ENCODE assay signal across 8 mouse cellular contexts in genomic region chr7:60004606-60005330, GRCm38 (mm10). TPM values are rescaled to one million over a fixed set of nuclear protein-coding genes. Genes with fewer than 3 reads are reported as not detected.
DNase-seq lines count a peak whose midpoint lies in the region; ATAC-seq and TF ChIP-seq lines count a peak whose summit lies in the region.

Gene Snurf, minus strand, starts transcription at chr7:60005049.
Gene Gm38393, minus strand, starts transcription at chr7:60005064.

- H3K4me3 ChIP-seq in E14TG2a.4 (replicated peaks; ENCODE audit: low read length) = peak within 1 kb of the TSS; percentile 82
- peak within 1 kb of the TSS; percentile 59 for H3K4me3 ChIP-seq in forebrain, embryonic 10.5 days
- H3K4me3 ChIP-seq in heart, embryonic 13.5 days = peak within 1 kb of the TSS; percentile 68
- peak within 1 kb of the TSS; percentile 63 for H3K4me3 ChIP-seq in liver, embryonic 11.5 days (ENCODE audit: low read depth, low read length)
- peak within 1 kb of the TSS; percentile 63 for H3K4me3 ChIP-seq in neural tube, embryonic 13.5 days

- peak within 1 kb of the TSS; percentile 83 for H3K9ac ChIP-seq in heart, embryonic 13.5 days
- peak within 1 kb of the TSS; percentile 71 for H3K9ac ChIP-seq in liver, embryonic 11.5 days (ENCODE audit: low read depth, low read length)
- peak within 1 kb of the TSS; percentile 79 for H3K9ac ChIP-seq in neural tube, embryonic 13.5 days

- no peaks in the 10 kb centered on the region for H3K27me3 ChIP-seq in E14TG2a.4 (ENCODE audit: insufficient read depth, low read length)
- H3K27me3 ChIP-seq in forebrain, embryonic 10.5 days (ENCODE audit: poor library complexity, severe bottlenecking) = no peaks in the 10 kb centered on the region
- H3K27me3 ChIP-seq in heart, embryonic 13.5 days (replicated peaks) = no peaks in the 10 kb centered on the region
- no peaks in the 10 kb centered on the region for H3K27me3 ChIP-seq in liver, embryonic 11.5 days (replicated peaks; ENCODE audit: control insufficient read depth, insufficient read depth, low read length)
- no peaks in the 10 kb centered on the region for H3K27me3 ChIP-seq in neural tube, embryonic 13.5 days

- H3K9me3 ChIP-seq in E14TG2a.4 (ENCODE audit: low read length) = peaks cover 40% of the 10 kb centered on the region
- H3K9me3 ChIP-seq in forebrain, embryonic 10.5 days = peaks cover 25% of the 10 kb centered on the region
- peaks cover 30% of the 10 kb centered on the region for H3K9me3 ChIP-seq in heart, embryonic 13.5 days
- H3K9me3 ChIP-seq in liver, embryonic 11.5 days (ENCODE audit: control insufficient read depth, low read length) = peaks cover 6% of the 10 kb centered on the region
- H3K9me3 ChIP-seq in neural tube, embryonic 13.5 days = peaks cover 27% of the 10 kb centered on the region

- H3K36me3 ChIP-seq in E14TG2a.4 (ENCODE audit: insufficient read depth, low read length) = no peaks in the 10 kb centered on the region
- no peaks in the 10 kb centered on the region for H3K36me3 ChIP-seq in forebrain, embryonic 10.5 days (replicated peaks)
- no peaks in the 10 kb centered on the region for H3K36me3 ChIP-seq in heart, embryonic 13.5 days
- no peaks in the 10 kb centered on the region for H3K36me3 ChIP-seq in liver, embryonic 11.5 days (ENCODE audit: control insufficient read depth, insufficient read depth, low read length)
- no peaks in the 10 kb centered on the region for H3K36me3 ChIP-seq in neural tube, embryonic 13.5 days

- peak within 1 kb of the TSS; percentile 87 for H3K27ac ChIP-seq in forebrain, embryonic 10.5 days
- peak within 1 kb of the TSS; percentile 50 for H3K27ac ChIP-seq in heart, embryonic 13.5 days (replicated peaks)
- H3K27ac ChIP-seq in liver, embryonic 11.5 days (ENCODE audit: low read depth, low read length) = peak within 1 kb of the TSS; percentile 38
- peak within 1 kb of the TSS; percentile 88 for H3K27ac ChIP-seq in neural tube, embryonic 13.5 days (replicated peaks)

- ATAC-seq in heart, embryonic 13.5 days (ENCODE audit: extremely low read depth, insufficient number of reproducible peaks, low FRiP score, low TSS enrichment) = no peak
- peak; percentile 59; the same call in 1 of the 2 replicates for ATAC-seq in liver, embryonic 11.5 days (replicated peaks; ENCODE audit: low FRiP score)
- peak; percentile 76 for ATAC-seq in neural tube, embryonic 13.5 days (ENCODE audit: low read depth)

- H3K4me1 ChIP-seq in E14TG2a.4 (replicated peaks; ENCODE audit: low read depth, low read length) = peaks cover 15% of the 10 kb centered on the region
- H3K4me1 ChIP-seq in forebrain, embryonic 10.5 days = peaks cover 6% of the 10 kb centered on the region; the same call in 1 of the 2 replicates
- no peaks in the 10 kb centered on the region for H3K4me1 ChIP-seq in heart, embryonic 13.5 days
- H3K4me1 ChIP-seq in liver, embryonic 11.5 days (replicated peaks; ENCODE audit: control insufficient read depth, insufficient read depth, low read length) = no peaks in the 10 kb centered on the region; the same call in 1 of the 2 replicates
- H3K4me1 ChIP-seq in neural tube, embryonic 13.5 days (replicated peaks) = no peaks in the 10 kb centered on the region

- peak; percentile 90 for DNase-seq in brain, embryonic 14.5 days (ENCODE audit: low read depth)
- DNase-seq in forebrain, embryonic 10.5 days (ENCODE audit: extremely low spot score, low spot score) = peak; percentile 57
- peak; percentile 80 for DNase-seq in kidney, postnatal 10 days
- DNase-seq in liver, embryonic 11.5 days (ENCODE audit: low spot score) = peak; percentile 41
- peak; percentile 5 for DNase-seq in thymus, postnatal 25 days

- TF ChIP-seq POLR2A in brain, embryonic 14.5 days (IDR thresholded peaks at IDR 0.05; ENCODE audit: borderline replicate concordance, extremely low read depth, insufficient read depth, insufficient read length, poor library complexity, severe bottlenecking) = peak; percentile 53; the same call in 1 of the 2 replicates

- TF ChIP-seq CTCF in E14TG2a.4 (conservative IDR thresholded peaks at IDR 0.05; ENCODE audit: low read length) = no peak
- no peak for TF ChIP-seq CTCF in brain, embryonic 14.5 days (IDR thresholded peaks at IDR 0.05; ENCODE audit: borderline replicate concordance, extremely low read depth, insufficient read depth, insufficient read length)

- peak within 1 kb of the TSS; percentile 72 for H3K4me2 ChIP-seq in heart, embryonic 13.5 days
- H3K4me2 ChIP-seq in liver, embryonic 11.5 days = peak within 1 kb of the TSS; percentile 66
- H3K4me2 ChIP-seq in neural tube, embryonic 13.5 days = peak within 1 kb of the TSS; percentile 48

- WGBS in forebrain, embryonic 10.5 days = 41% methylated on average over 30 of the region's 30 CpGs
- 43% methylated on average over 30 of the region's 30 CpGs for WGBS in heart, embryonic 13.5 days
- 49% methylated on average over 30 of the region's 30 CpGs for WGBS in liver, embryonic 11.5 days
- 44% methylated on average over 30 of the region's 30 CpGs for WGBS in neural tube, embryonic 13.5 days

RNA-seq across cellular contexts. Expression of gene Snurf, which starts in this region (rescaled TPM):
- not detected in 2 replicates for polyA plus RNA-seq in brain, embryonic 14.5 days (2012; rRNA removed)
- polyA plus RNA-seq in forebrain, embryonic 10.5 days (2016; fragmentation: Nextera tagmentation; extraction: Ambion mirVana) = 61.2 and 84.4 TPM in 2 replicates
- polyA plus RNA-seq in heart, embryonic 13.5 days (2015; fragmentation: Nextera tagmentation; extraction: Ambion mirVana) = 43.0 and 50.4 TPM in 2 replicates
- 28.3 and 32.7 TPM in 2 replicates for polyA plus RNA-seq in liver, embryonic 11.5 days (2014; fragmentation: Nextera tagmentation; extraction: Ambion mirVana)
- polyA plus RNA-seq in neural tube, embryonic 13.5 days (2015; fragmentation: Nextera tagmentation; extraction: Ambion mirVana) = 472 and 565 TPM in 2 replicates

RNA-seq across cellular contexts. Expression of gene Gm38393, which starts in this region (rescaled TPM):
- 12.7 and 16.3 TPM in 2 replicates for polyA plus RNA-seq in brain, embryonic 14.5 days (2012; rRNA removed)
- 1.3 and 1.7 TPM in 2 replicates for polyA plus RNA-seq in forebrain, embryonic 10.5 days (2016; fragmentation: Nextera tagmentation; extraction: Ambion mirVana)
- polyA plus RNA-seq in heart, embryonic 13.5 days (2015; fragmentation: Nextera tagmentation; extraction: Ambion mirVana) = 0.11 and 0.48 TPM in 2 replicates
- 0.39 and 0.53 TPM in 2 replicates for polyA plus RNA-seq in liver, embryonic 11.5 days (2014; fragmentation: Nextera tagmentation; extraction: Ambion mirVana)
- 2.6 and 3.2 TPM in 2 replicates for polyA plus RNA-seq in neural tube, embryonic 13.5 days (2015; fragmentation: Nextera tagmentation; extraction: Ambion mirVana)

Comparison
In these comparisons a context has a peak if more than half of its experiments do, and no peak if none do; other contexts are left out.
1. RNA of gene Snurf (polyA plus RNA-seq): 472 to 565 TPM in neural tube, embryonic 13.5 days, 61.2 to 84.4 TPM in forebrain, embryonic 10.5 days, 43.0 to 50.4 TPM in heart, embryonic 13.5 days and 28.3 to 32.7 TPM in liver, embryonic 11.5 days; not detected in brain, embryonic 14.5 days; every median in the first group is over 10 times any median in the second.
2. DNase-seq: peak in every context shown above with its lines; median percentile 90 in brain, embryonic 14.5 days; 80 in kidney, postnatal 10 days; 57 in forebrain, embryonic 10.5 days; 41 in liver, embryonic 11.5 days; 5 in thymus, postnatal 25 days.
3. H3K27ac ChIP-seq: peak in every context shown above with its lines; median percentile 88 in neural tube, embryonic 13.5 days; 87 in forebrain, embryonic 10.5 days; 50 in heart, embryonic 13.5 days; 38 in liver, embryonic 11.5 days.
4. Peak in every context shown above with its lines, with median percentiles within 50 percentile points of each other: H3K4me3 ChIP-seq, H3K4me2 ChIP-seq and H3K9ac ChIP-seq.